Mouse (Mus musculus) C2C12 (cell line): ENCODE results near the gene Ttll1. TPM values are rescaled to one million over a fixed set of nuclear protein-coding genes. Genes with fewer than 3 reads are reported as not detected.
"Not testable (repeated sequence)": the region's sequence is repeated elsewhere in the genome, so short reads cannot be mapped to it uniquely, and the experiment has no call there.

ENCODE experiments used
- H3K27me3 ChIP-seq: one replicate; pipeline ENCODE4 v1.6.1; 2011; ENCODE audit not compliant: control insufficient read depth, insufficient read depth, insufficient read length
- H3K36me3 ChIP-seq: one replicate; pipeline ENCODE4 v1.6.1; 2011; ENCODE audit not compliant: control insufficient read depth, insufficient read depth
- H3K4me3 ChIP-seq: one replicate; pipeline ENCODE4 v1.5.1; 2011; ENCODE audit warnings: mild to moderate bottlenecking, control low read depth; ENCODE audit not compliant: poor library complexity, insufficient read depth, severe bottlenecking
- H3K79me2 ChIP-seq: one replicate; pipeline ENCODE4 v1.6.1; 2011; ENCODE audit not compliant: control insufficient read depth, insufficient read depth
- H3K79me3 ChIP-seq: one replicate; pipeline ENCODE4 v1.6.1; 2011; ENCODE audit warnings: low read depth, control low read depth
- H3ac ChIP-seq: one replicate; pipeline ENCODE3; 2011; ENCODE audit warnings: low read depth; ENCODE audit not compliant: control insufficient read depth, insufficient read length
- CEBPB ChIP-seq: IDR thresholded peaks from one replicate; pipeline ENCODE4 v1.6.1; 2011; ENCODE audit warnings: low read depth, mild to moderate bottlenecking, control low read depth, moderate library complexity
- CTCF ChIP-seq: IDR thresholded peaks from one replicate; pipeline ENCODE4 v1.5.1; 2011; ENCODE audit not compliant: control insufficient read depth, insufficient read depth, insufficient read length
- FOSL1 ChIP-seq: IDR thresholded peaks from one replicate; pipeline ENCODE4 v1.8.0; 2011; ENCODE audit warnings: mild to moderate bottlenecking, low read length; ENCODE audit not compliant: poor library complexity, insufficient read depth, severe bottlenecking
- MAX ChIP-seq: IDR thresholded peaks from one replicate; pipeline ENCODE4 v1.6.1; 2011; ENCODE audit warnings: mild to moderate bottlenecking, control low read depth
- MYOD1 ChIP-seq: IDR thresholded peaks from one replicate; pipeline ENCODE4 v1.6.1; 2011; ENCODE audit warnings: low read depth; ENCODE audit not compliant: control insufficient read depth, insufficient read length
- MYOG ChIP-seq: IDR thresholded peaks from one replicate; pipeline ENCODE4 v1.6.1; 2011; ENCODE audit not compliant: control insufficient read depth, insufficient read length; ENCODE audit errors: extremely low read depth
- USF1 ChIP-seq: IDR thresholded peaks from one replicate; pipeline ENCODE4 v1.6.1; 2011; ENCODE audit warnings: low read depth, mild to moderate bottlenecking, control low read depth, moderate library complexity
- polyA plus RNA-seq: library from polyadenylated mRNA; unstranded; fragments of >200 nt; fragmentation: generic; extraction: Trizol; gene quantifications from one replicate; pipeline ENCODE4 v1.2.1, GENCODE M21; 2012; ENCODE audit warnings: missing spikeins

Ttll1 gene
- polyA plus RNA-seq, 1 experiment: 28.5 TPM

DNA sequence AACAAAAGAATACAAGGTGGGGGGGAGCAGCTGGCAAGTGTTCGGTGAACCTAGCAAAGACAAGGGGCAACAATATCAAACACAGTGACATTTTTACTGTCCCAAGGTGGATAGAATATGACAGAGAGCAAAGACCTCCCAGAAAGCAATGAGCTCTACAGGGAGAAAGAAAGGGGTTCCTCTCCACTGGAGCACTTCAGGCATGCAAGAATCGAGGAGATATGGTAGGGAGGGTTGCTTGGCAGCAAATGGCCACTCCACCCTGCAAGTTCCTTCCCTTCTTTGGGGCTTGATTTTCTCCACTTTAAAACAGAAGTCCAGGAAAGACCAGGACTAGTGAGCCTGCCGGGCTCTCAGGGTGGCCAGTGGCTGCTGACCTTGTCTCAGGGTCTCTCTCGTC is 44.4 kb downstream of the Ttll1 start:
- Histone ChIP-seq H3K27me3 (no peaks in the 10 kb centered on the region), H3K36me3 (peaks cover 4% of the 10 kb centered on the region), H3ac (no peak overlapping the region), H3K79me3 (peaks cover 26% of the 10 kb centered on the region), H3K4me3 (no peak overlapping the region), H3K79me2 (peaks cover 30% of the 10 kb centered on the region)
- no peak for TF ChIP-seq CEBPB
- no peak for TF ChIP-seq MYOG
- TF ChIP-seq MAX: no peak
- TF ChIP-seq MYOD1: no peak
- TF ChIP-seq FOSL1: no peak

DNA sequence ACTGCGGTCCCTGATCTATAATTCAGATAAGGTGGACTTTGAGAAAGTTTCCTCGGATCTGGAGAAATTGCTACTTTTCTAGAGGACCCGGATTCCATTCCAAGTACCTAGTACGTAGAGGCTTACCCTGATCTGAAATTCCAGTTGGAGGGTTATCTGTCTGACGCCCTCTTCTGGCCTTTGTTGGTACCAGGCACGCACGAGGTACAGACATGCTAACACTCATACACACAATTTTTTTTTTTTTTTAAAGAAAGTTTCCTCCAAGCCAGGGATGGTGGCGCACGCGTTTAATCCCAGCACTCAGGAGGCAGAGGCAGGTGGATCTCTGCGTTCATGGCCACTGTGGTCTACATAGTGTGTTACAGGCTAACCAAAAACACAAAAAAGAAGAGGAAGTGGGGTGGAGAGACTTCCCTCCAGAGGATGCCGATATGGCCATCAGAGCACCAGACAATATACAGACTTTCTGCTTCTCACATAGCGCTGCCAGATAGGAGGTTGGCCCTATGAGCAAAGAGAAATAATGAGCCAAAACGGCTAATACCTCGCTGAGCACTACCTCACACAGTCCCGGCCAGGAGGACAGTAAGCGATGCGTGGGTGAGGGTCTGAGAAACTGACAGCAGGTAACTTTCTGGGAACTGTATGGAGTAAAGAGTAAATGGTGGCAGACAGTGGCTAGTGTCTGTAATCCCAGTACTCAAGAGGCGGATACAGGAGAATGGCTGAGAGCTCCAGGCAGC is 45.6 kb downstream of the Ttll1 start:
- Histone ChIP-seq H3K4me3 (peak overlapping the region; percentile 67), H3K79me2 (peaks cover 42% of the 10 kb centered on the region), H3K27me3 (no peaks in the 10 kb centered on the region), H3K79me3 (peaks cover 38% of the 10 kb centered on the region), H3K36me3 (peaks cover 15% of the 10 kb centered on the region), H3ac (no peak overlapping the region)
- no peak for TF ChIP-seq USF1
- peak; percentile 7 for TF ChIP-seq CTCF

DNA sequence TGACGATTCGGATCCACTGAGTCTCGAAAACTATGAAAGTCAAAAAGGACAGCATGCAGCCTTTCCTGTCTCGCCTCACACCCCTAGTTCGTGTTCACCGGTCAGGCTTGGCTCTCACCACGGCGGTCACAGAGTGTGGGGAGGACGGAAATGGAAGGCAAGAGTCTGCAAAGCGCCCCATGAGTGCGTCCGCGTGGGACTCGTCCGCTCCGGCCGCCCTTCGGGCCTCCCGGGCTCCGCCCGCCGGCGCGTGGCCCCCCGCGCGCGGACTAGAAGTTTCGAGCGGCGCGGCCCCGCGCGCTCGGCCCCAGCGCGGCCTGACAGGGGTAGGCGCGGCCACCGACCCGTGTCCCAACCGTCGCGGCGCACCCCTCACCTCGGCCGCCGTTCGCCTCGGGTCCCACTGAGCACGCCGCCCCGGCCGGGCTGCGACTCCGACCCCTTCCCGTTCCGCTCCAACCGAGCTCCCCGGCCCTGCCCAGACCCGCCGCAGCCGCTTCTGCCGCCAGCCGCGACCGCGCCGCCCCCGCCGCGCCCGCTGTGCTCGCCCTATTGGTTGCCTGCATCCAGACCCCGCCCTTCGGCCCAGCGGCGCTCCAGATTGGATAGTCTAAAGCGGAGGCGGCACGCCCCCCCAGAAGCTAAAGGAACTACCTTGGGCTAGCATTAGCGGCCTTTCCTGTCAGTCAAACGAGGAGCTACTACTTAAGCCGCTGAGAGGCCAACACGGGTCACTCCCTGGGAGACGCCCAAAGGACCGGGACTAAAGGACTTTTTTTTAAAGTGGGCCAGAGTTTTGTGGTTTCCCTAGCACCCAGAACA is 46.4 kb downstream of the Ttll1 start, which contains the start of gene Pacsin2:
TSS of gene Pacsin2 (minus strand) at position 524 of the 822 bp plus-strand sequence.
- Histone ChIP-seq H3K4me3 (peak within 1 kb of the TSS; percentile 67), H3K79me3 (peaks cover 45% of the 10 kb centered on the region), H3K27me3 (no peaks in the 10 kb centered on the region), H3K79me2 (peaks cover 50% of the 10 kb centered on the region), H3ac (peak within 1 kb of the TSS; percentile 75), H3K36me3 (peaks cover 21% of the 10 kb centered on the region)
- TF ChIP-seq MYOG (no peak), MAX (peak; percentile 62)

DNA sequence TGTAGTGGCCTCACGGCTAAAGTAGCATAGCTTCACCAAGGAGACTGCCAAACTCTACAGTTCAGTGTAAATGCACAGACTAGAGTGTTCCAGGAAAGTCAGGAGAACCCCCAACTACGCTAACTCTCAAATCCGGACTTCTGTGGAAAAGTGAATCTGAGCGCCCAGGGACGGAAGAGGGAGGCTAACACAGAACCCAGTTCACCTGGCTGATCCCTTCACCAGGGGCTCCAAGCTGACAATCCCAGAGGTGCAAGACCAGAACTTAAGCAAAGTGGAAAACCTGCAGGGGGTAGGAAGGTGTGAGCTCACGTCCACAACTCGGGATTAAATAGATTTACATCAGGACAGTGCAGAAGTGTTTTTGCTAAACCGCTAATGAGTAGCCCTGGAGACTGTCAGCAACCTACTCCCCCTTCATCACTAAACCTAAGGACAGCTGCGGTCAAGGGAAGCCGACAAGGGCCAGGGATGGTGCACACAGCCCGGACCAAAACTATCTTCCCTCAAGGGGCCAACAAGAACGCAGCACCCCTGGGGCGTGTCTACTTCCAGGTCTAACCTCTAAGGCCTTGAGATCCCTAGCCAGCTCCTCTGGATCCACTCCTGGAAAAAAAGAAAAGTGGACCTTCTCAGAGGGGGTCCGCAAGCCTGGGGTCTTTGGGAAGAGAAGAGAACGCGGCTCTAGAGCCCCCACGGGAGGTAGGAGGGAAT is 47.2 kb downstream of the Ttll1 start:
- Histone ChIP-seq H3K27me3 (no peaks in the 10 kb centered on the region), H3K36me3 (peaks cover 21% of the 10 kb centered on the region), H3ac (peak overlapping the region; percentile 75), H3K79me2 (peaks cover 58% of the 10 kb centered on the region), H3K4me3 (peak overlapping the region; percentile 67), H3K79me3 (peaks cover 50% of the 10 kb centered on the region)
- no peak for TF ChIP-seq CEBPB
- no peak for TF ChIP-seq MYOD1
- TF ChIP-seq USF1: no peak
- no peak for TF ChIP-seq FOSL1
- TF ChIP-seq MYOG: no peak
- TF ChIP-seq MAX: no peak
- no peak for TF ChIP-seq CTCF

DNA sequence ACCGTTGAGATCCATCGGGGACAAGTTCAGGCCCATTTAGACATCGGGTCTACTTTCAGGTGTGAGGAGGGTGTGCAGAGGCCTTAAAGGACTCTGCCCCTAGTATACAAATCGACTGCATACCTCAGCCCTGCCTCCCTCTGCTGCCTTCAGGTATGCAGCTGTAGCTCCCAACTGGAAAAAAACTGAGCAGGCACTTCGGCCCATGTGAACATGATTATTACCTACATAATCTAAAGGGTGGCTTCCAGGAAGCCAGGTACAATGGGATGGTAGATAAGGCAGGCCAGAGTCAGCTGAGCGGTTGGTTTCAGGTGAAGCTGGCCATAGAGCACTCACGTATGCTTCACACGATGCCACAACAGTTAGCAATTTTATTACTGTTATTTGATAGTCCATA is 48.3 kb downstream of the Ttll1 start:
- Histone ChIP-seq H3K79me3 (peaks cover 62% of the 10 kb centered on the region), H3K79me2 (peaks cover 70% of the 10 kb centered on the region), H3K36me3 (peaks cover 26% of the 10 kb centered on the region), H3K4me3 (peak overlapping the region; percentile 67)
- not testable (repeated sequence) for H3K27me3 ChIP-seq, H3ac ChIP-seq

DNA sequence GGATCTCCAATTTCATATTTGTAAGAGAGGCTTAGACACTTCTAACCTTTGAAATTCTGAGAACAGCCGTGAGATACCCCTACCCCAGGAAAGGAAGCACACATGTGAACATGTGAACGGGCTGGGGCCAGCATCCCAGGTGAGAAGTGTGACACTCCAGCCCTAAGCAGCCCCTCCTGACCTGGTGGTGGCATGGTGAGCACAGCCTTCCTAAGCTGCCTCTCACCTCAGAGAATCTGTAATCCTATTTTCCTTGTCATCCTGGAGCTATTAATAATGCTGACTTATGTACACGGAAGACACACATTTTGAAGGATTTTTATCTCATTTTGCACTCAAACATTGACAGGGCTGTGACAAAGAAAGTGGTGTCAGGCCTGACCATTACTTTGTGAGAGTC is 49.8 kb downstream of the Ttll1 start:
- Histone ChIP-seq H3K4me3 (no peak overlapping the region), H3K79me2 (peaks cover 84% of the 10 kb centered on the region), H3K36me3 (peaks cover 27% of the 10 kb centered on the region), H3K27me3 (no peaks in the 10 kb centered on the region), H3K79me3 (peaks cover 76% of the 10 kb centered on the region), H3ac (no peak overlapping the region)
- TF ChIP-seq FOSL1: no peak
- TF ChIP-seq MYOG: no peak
- no peak for TF ChIP-seq CTCF
- TF ChIP-seq CEBPB: no peak
- no peak for TF ChIP-seq MAX
